Mouse (Mus musculus) spleen, adult 12 weeks (tissue): ENCODE results near the gene Selenow.

Experiments used
- DNase-seq: peaks from one replicate; pipeline ENCODE4 v3.0.0; 2022; ENCODE audit warnings: low spot score

The Selenow gene

GRCm38 (mm10) chr7:15922220-15922773 is at the start of gene Selenow:
Gene Selenow (minus strand): TSS chr7:15922402.
- DNase-seq, result peak; percentile 85

- DNase-seq, result no peak
Observed at GRCm38 (mm10) chr7:15969674-15970073, 47.5 kb upstream of the Selenow start.

- DNase-seq, result no peak
Observed at GRCm38 (mm10) chr7:15968322-15968721, 46.1 kb upstream of the Selenow start.

GRCm38 (mm10) chr7:15967312-15967711 is 45.1 kb upstream of the Selenow start, which contains the start of gene Ehd2:
Gene Ehd2 (minus strand): TSS chr7:15967567.
- peak; percentile 47 for DNase-seq

- no peak for DNase-seq
Observed at GRCm38 (mm10) chr7:15966489-15966888, 44.3 kb upstream of the Selenow start.

DNA sequence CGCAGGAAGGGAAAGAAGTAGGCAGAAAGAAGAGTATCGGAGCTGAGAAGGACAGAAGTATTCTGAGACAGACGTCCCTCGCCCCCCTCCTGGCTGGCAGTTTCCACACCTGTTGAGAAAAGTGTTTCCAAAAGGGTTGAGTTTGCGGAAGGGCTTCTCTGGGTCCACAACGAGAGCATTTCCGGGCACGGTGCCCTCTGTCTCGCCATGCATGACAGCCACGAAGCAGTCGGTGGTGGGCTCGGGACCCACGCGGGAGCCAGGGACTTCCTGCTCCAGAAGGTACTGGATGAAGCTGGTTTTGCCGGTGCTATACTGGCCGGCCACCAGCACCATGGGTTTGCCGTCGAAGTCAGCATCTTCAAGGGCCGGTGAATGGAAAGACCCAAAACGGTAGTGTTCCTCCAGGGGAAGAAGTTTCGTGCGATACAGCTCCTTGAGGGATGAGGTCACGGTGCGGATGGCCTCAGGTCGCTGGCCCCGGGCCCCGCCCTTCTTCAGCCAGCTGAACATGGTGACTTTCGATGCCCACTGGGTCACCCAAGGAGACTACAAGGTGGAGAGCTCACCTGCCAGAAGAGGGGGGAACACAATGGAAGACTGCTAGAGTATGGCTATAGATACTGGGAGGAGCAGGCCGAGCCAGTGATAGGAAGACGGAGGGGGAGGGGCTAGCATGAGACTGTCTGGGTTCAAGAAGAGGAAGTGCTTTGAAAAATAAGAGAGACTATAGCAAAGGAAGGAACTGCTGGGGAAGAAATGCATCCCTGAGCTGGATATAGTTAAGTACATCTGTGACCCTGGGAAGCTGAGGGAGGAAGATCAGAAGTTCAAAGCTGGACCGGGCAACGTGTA is 41.8 kb upstream of the Selenow start:
- DNase-seq, result no peak

- no peak for DNase-seq
Observed at GRCm38 (mm10) chr7:15962311-15963288, 40.4 kb upstream of the Selenow start.

- no peak for DNase-seq
Observed at GRCm38 (mm10) chr7:15961798-15962197, 39.6 kb upstream of the Selenow start.

- no peak for DNase-seq
Observed at GRCm38 (mm10) chr7:15961239-15961638, 39.0 kb upstream of the Selenow start.

- no peak for DNase-seq
Observed at GRCm38 (mm10) chr7:15960691-15961090, 38.5 kb upstream of the Selenow start.

DNA sequence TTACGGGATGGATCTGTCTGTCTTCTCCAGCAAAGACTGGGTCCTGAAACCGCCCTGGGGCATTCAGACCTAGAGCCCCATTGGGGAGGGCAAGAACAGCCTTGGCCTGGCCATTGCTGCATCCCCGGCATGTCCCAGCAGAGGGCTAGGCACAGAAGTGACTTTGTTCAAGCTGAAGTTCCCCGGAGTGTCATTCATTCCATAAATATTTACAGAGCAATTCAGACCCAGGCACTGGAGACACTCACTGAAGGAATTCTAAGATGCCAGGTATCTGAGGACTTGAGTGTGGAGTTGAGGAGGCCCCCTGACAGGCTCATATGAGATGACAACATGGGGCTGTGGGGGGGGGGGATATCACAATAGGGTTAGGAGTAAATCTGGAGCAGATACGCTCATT is 33.9 kb upstream of the Selenow start:
- DNase-seq, result no peak

GRCm38 (mm10) chr7:15955509-15955908 is 33.3 kb upstream of the Selenow start:
- no peak for DNase-seq

GRCm38 (mm10) chr7:15954978-15955443 is 32.8 kb upstream of the Selenow start:
- peak; percentile 31 for DNase-seq

- peak; percentile 40 for DNase-seq
Observed at GRCm38 (mm10) chr7:15954436-15954835, 32.2 kb upstream of the Selenow start.

GRCm38 (mm10) chr7:15953307-15954074 is 31.3 kb upstream of the Selenow start:
- peak; percentile 57 for DNase-seq

DNA sequence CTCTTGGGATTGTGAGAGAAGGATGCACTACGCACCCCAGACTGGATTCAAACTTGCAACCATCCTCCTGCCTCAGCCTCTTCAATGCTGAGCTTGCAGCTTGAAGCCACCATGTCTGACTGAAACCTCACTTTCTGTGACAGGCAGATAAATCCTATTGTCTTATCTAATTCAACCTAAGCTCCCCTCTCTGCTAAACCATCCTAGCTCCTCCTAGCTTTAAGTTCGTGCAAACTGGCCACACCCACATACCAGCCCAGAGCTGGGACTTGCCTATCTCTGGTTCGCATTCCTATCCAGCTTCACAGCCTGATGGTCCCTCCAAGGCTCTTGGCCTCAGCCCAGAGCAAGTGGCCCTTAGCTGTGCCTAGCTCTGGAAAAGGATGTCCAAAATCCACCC is 30.2 kb upstream of the Selenow start:
- DNase-seq, result peak; percentile 54

DNA sequence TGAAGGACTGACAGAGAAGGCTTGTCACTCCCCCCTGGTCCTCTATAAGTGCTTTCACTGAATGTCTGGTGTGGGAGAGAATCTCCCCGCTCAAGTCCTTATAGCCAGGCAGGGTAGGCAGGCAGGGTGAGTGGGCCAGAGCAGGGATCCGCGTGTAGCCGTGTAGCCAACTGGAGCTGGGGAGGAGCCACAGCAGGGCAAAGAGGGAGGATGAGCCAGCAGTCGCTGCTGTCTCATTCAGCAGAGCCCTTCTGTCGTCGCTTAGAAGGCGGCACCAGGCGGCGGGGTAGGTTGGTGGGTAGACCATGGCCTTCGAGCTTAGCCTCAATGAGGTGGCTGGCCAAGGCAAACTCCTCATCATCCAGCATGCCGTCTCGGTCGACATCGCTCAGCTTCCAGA is 27.8 kb upstream of the Selenow start:
- no peak for DNase-seq

- no peak for DNase-seq
Observed at GRCm38 (mm10) chr7:15949216-15949790, 27.1 kb upstream of the Selenow start.

DNA sequence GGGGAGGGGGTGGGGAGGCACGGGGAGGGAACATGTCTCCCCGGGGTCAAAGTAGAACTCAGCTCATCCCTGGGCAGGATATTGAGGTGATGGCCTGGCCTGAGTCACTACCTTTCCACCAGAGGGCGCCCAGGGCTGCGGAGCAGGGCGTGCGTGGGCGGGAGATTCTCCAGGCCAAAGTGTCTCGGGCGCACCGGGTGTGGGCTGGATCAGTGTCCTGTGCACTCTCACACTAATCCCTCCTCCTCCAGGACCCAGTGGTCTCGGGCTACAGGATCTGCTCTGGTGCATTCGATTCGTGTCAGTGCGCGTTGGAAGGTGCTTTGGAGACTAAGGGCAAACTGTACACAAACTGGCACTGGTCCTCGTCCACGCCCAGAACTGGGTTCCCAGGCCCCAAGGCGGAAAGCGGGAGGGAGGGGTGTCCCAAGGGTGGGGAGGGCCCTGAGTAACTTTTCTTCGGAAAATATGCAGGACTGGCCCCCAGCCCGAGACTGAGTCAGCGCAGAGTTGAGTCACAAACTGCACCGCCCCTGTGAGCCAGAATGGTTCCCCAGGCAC is 26.3 kb upstream of the Selenow start:
- DNase-seq, result peak; percentile 82

- no peak for DNase-seq
Observed at GRCm38 (mm10) chr7:15947653-15948260, 25.6 kb upstream of the Selenow start.
